In genomic region chr3:108840000-108840715, GRCm38 (mm10) we compare ENCODE assay signal across 8 mouse cellular contexts. TPM values are rescaled to one million over a fixed set of nuclear protein-coding genes. Genes with fewer than 3 reads are reported as not detected.
DNase-seq lines count a peak whose midpoint lies in the region; ATAC-seq and TF ChIP-seq lines count a peak whose summit lies in the region.

Gene Stxbp3, minus strand, starts transcription at chr3:108840526.

- peak; percentile 97 for TF ChIP-seq POLR2A in bone marrow, adult 2 months (IDR thresholded peaks at IDR 0.05; ENCODE audit: borderline replicate concordance, control insufficient read depth, low read depth, low read length)
- peak; percentile 76; the same call in 1 of the 2 replicates for TF ChIP-seq POLR2A in limb, embryonic 14.5 days (IDR thresholded peaks at IDR 0.05; ENCODE audit: borderline replicate concordance, extremely low read depth, insufficient read depth, insufficient read length)

- H3K9me3 ChIP-seq in embryonic facial prominence, embryonic 15.5 days (replicated peaks): no peaks in the 10 kb centered on the region
- no peaks in the 10 kb centered on the region for H3K9me3 ChIP-seq in limb, embryonic 14.5 days (ENCODE audit: control insufficient read depth, low read length)
- no peaks in the 10 kb centered on the region for H3K9me3 ChIP-seq in midbrain, postnatal 0 days (ENCODE audit: low read length)

- no peaks in the 10 kb centered on the region for H3K36me3 ChIP-seq in embryonic facial prominence, embryonic 15.5 days
- H3K36me3 ChIP-seq in limb, embryonic 14.5 days (ENCODE audit: control insufficient read depth, insufficient read depth, low read length): no peaks in the 10 kb centered on the region
- H3K36me3 ChIP-seq in midbrain, postnatal 0 days (ENCODE audit: insufficient read depth, low read length): no peaks in the 10 kb centered on the region

- peak within 1 kb of the TSS; percentile 59 for H3K4me2 ChIP-seq in embryonic facial prominence, embryonic 15.5 days (replicated peaks)
- peak within 1 kb of the TSS; percentile 58 for H3K4me2 ChIP-seq in limb, embryonic 14.5 days (replicated peaks; ENCODE audit: low read depth, low read length, severe bottlenecking)
- peak within 1 kb of the TSS; percentile 80 for H3K4me2 ChIP-seq in midbrain, postnatal 0 days (ENCODE audit: low read depth, low read length, poor library complexity, severe bottlenecking)

- whole genome bisulfite sequencing in bone marrow, adult 2 months: under 1% methylated on average over 56 of the region's 56 CpGs
- under 1% methylated on average over 56 of the region's 56 CpGs for WGBS in embryonic facial prominence, embryonic 15.5 days
- WGBS in limb, embryonic 14.5 days: 1% methylated on average over 55 of the region's 56 CpGs
- under 1% methylated on average over 47 of the region's 56 CpGs for WGBS in midbrain, postnatal 0 days

- peak within 1 kb of the TSS; percentile 68 for H3K9ac ChIP-seq in embryonic facial prominence, embryonic 15.5 days
- peak within 1 kb of the TSS; percentile 72 for H3K9ac ChIP-seq in limb, embryonic 14.5 days (ENCODE audit: low read depth, low read length, severe bottlenecking)
- peak within 1 kb of the TSS; percentile 66 for H3K9ac ChIP-seq in midbrain, postnatal 0 days (replicated peaks; ENCODE audit: low read length, poor library complexity, severe bottlenecking)

- H3K27ac ChIP-seq in bone marrow, adult 2 months (ENCODE audit: control insufficient read depth, insufficient read depth, low read depth, low read length, poor library complexity): peak within 1 kb of the TSS; percentile 98
- peak within 1 kb of the TSS; percentile 92 for H3K27ac ChIP-seq in embryonic facial prominence, embryonic 15.5 days (replicated peaks)
- H3K27ac ChIP-seq in limb, embryonic 14.5 days (replicated peaks; ENCODE audit: low read depth, low read length): peak within 1 kb of the TSS; percentile 75
- peak within 1 kb of the TSS; percentile 70 for H3K27ac ChIP-seq in midbrain, postnatal 0 days (ENCODE audit: low read depth, low read length)

- peak; percentile 97 for TF ChIP-seq CTCF in bone marrow, adult 2 months (IDR thresholded peaks at IDR 0.05; ENCODE audit: control insufficient read depth, insufficient read depth, low read length)
- peak; percentile 98 for TF ChIP-seq CTCF in midbrain, postnatal 0 days (IDR thresholded peaks at IDR 0.05)

- H3K27me3 ChIP-seq in embryonic facial prominence, embryonic 15.5 days: no peaks in the 10 kb centered on the region
- H3K27me3 ChIP-seq in limb, embryonic 14.5 days (ENCODE audit: control insufficient read depth, insufficient read depth, low read length): no peaks in the 10 kb centered on the region
- no peaks in the 10 kb centered on the region for H3K27me3 ChIP-seq in midbrain, postnatal 0 days (ENCODE audit: insufficient read depth, low read length)

- ATAC-seq in embryonic facial prominence, embryonic 15.5 days (ENCODE audit: insufficient number of reproducible peaks, low FRiP score, low TSS enrichment, low read depth): peak; percentile 96
- ATAC-seq in limb, embryonic 14.5 days (ENCODE audit: low FRiP score, low read depth): peak; percentile 99
- peak; percentile 98 for ATAC-seq in midbrain, postnatal 0 days (ENCODE audit: low FRiP score)

- peak; percentile 97 for DNase-seq in 416B (ENCODE audit: low read depth)
- peak; percentile 98 for DNase-seq in heart, adult 8-10 months (ENCODE audit: low spot score)
- DNase-seq in kidney, adult 9 months: peak; percentile 99
- DNase-seq in limb, embryonic 14.5 days (ENCODE audit: low spot score): peak; percentile 98
- DNase-seq in midbrain, postnatal 0 days (ENCODE audit: low spot score): peak; percentile 98
- DNase-seq in spleen, postnatal 14 days (ENCODE audit: low spot score in 2 of 2): peak; percentile 99

- H3K4me3 ChIP-seq in bone marrow, adult 2 months (replicated peaks; ENCODE audit: control insufficient read depth, low read depth, low read length): peak within 1 kb of the TSS; percentile 88
- peak within 1 kb of the TSS; percentile 68 for H3K4me3 ChIP-seq in embryonic facial prominence, embryonic 15.5 days (replicated peaks)
- peak within 1 kb of the TSS; percentile 87 for H3K4me3 ChIP-seq in limb, embryonic 14.5 days (replicated peaks; ENCODE audit: low read length)
- peak within 1 kb of the TSS; percentile 77 for H3K4me3 ChIP-seq in midbrain, postnatal 0 days (ENCODE audit: low read depth, low read length)

- peaks cover 3% of the 10 kb centered on the region; the same call in 1 of the 2 replicates for H3K4me1 ChIP-seq in bone marrow, adult 2 months (ENCODE audit: control insufficient read depth, insufficient read depth, low read length)
- peaks cover 13% of the 10 kb centered on the region for H3K4me1 ChIP-seq in embryonic facial prominence, embryonic 15.5 days
- H3K4me1 ChIP-seq in limb, embryonic 14.5 days (ENCODE audit: control insufficient read depth, insufficient read depth, low read length): peaks cover 14% of the 10 kb centered on the region
- peaks cover 6% of the 10 kb centered on the region for H3K4me1 ChIP-seq in midbrain, postnatal 0 days (ENCODE audit: insufficient read depth, low read length)

RNA-seq across cellular contexts. Expression of gene Stxbp3, which starts in this region (rescaled TPM):
- polyA plus RNA-seq in bone marrow, adult 2 months (2011; ENCODE audit: insufficient read depth, insufficient read length, low replicate concordance, missing spikeins): 11.0 and 13.3 TPM in 2 replicates
- 42.1 and 44.0 TPM in 2 replicates for polyA plus RNA-seq in embryonic facial prominence, embryonic 15.5 days (2015; fragmentation: Nextera tagmentation; extraction: Ambion mirVana)
- total RNA-seq in heart, adult 8-10 months (2022): 10 to 100 TPM; 16.7 to 27.6 (median 21.9) TPM
- 23.5 and 28.4 TPM in 2 replicates for polyA plus RNA-seq in limb, embryonic 14.5 days (2012; rRNA removed)
- 33.0 and 38.1 TPM in 2 replicates for polyA plus RNA-seq in limb, embryonic 14.5 days (2014; fragmentation: Nextera tagmentation; extraction: Ambion mirVana)
- 8.8 and 12.3 TPM in 2 replicates for total RNA-seq in midbrain, postnatal 0 days (2014; rRNA removed)
- polyA plus RNA-seq in midbrain, postnatal 0 days (2015; fragmentation: Nextera tagmentation; extraction: Ambion mirVana): 10.7 and 11.7 TPM in 2 replicates

Comparison
In these comparisons a context has a peak if more than half of its experiments do, and no peak if none do; other contexts are left out.
1. Peak in every context shown above with its lines: DNase-seq, ATAC-seq, H3K4me3 ChIP-seq and H3K27ac ChIP-seq.